Mouse (Mus musculus): ENCODE measurements at regions not wholly inside any gene's neighbourhood (a gene's known extent, or its start where the extent isn't known, plus 50 kb on each side); places are given as distances from the start of the nearest gene placed in this dataset.

- TF ChIP-seq CTCF (conservative IDR thresholded peaks at IDR 0.05; ENCODE audit: insufficient read depth, insufficient read length, low read depth, low read length) (no peak), POLR2A (IDR thresholded peaks at IDR 0.05; ENCODE audit: low read depth, low read length) (no peak)
Observed at GRCm38 (mm10) chr1:30590721-30591120, 283.0 kb downstream of the Phf3 start.

Data from kidney, adult 2 months (tissue).